Mouse (Mus musculus) Patski (cell line): ENCODE measurements around the gene Cphx1. TPM values are rescaled to one million over a fixed set of nuclear protein-coding genes. Genes with fewer than 3 reads are reported as not detected.
"Not testable (repeated sequence)": the region's sequence is repeated elsewhere in the genome, so short reads cannot be mapped to it uniquely, and the experiment has no call there.

ENCODE experiments used
- ATAC-seq: fragments of 100-300 bp; one replicate; pipeline ENCODE4 v1.8.0; 2021
- CTCF ChIA-PET: fragments of 350-600 bp; sonication (Branson Sonifier 250); formaldehyde crosslinking; loops from one replicate; lab custom pipeline; 2022; ENCODE audit warnings: inconsistent platforms; lab: Charles Lee
- POLR2A ChIA-PET: fragments of 350-600 bp; sonication (Branson Sonifier 250); formaldehyde crosslinking; loops from one replicate; lab custom pipeline; 2022; ENCODE audit warnings: antibody characterized with exemption, inconsistent platforms; lab: Charles Lee
- DNase-seq: peaks from one replicate; pipeline ENCODE4 v3.0.0-alpha.2; 2011; ENCODE audit warnings: low read depth, low spot score
- H3K27me3 ChIP-seq: fragments of 371-371 bp; one replicate; pipeline ENCODE4 v1.5.1; 2021
- in situ Hi-C: fragments of 300-500 bp; cut with MboI; formaldehyde crosslinking; loops from 3 replicates; pipeline ENCODE4 v1.11.1; 2018; ENCODE audit warnings: low pct_unique_long_range_greater_than_20kb, mixed read lengths
- polyA plus RNA-seq: library from polyadenylated mRNA; unstranded; gene quantifications from one replicate; pipeline ENCODE4 v1.2.3, GENCODE M21; 2021

Cphx1 gene
- polyA plus RNA-seq, 1 experiment from 2014 or later: 0.06 TPM

- ATAC-seq, CTCF ChIA-PET, H3K27me3 ChIP-seq, DNase-seq, in situ Hi-C loops, POLR2A ChIA-PET: not testable (repeated sequence)
Measured at GRCm38 (mm10) chr14:25979242-25979941, 41.3 kb downstream of the Cphx1 start.

GRCm38 (mm10) chr14:25981880-25982279 lies 43.8 kb downstream of the Cphx1 start:
- in situ Hi-C loops, POLR2A ChIA-PET, H3K27me3 ChIP-seq, CTCF ChIA-PET, ATAC-seq, DNase-seq: not testable (repeated sequence)

Other genes starting within 250 kb of the Cphx1 start
- gene Ppif, start 244.2 kb upstream of the Cphx1 start, polyA plus RNA-seq: 45.5 TPM
- gene Zcchc24, start 169.3 kb upstream of the Cphx1 start, polyA plus RNA-seq: 29.0 TPM
- gene Anxa11, start 96.1 kb upstream of the Cphx1 start, polyA plus RNA-seq: 54.8 TPM
- gene Plac9a, start 35.2 kb upstream of the Cphx1 start, polyA plus RNA-seq: not detected
- 7.4 TPM for gene Tmem254a, start 10.6 kb upstream of the Cphx1 start, polyA plus RNA-seq
- gene Duxbl1, start 40.3 kb downstream of the Cphx1 start, polyA plus RNA-seq: not detected
- gene Gm9780, start 104.4 kb downstream of the Cphx1 start, polyA plus RNA-seq: not detected
- gene Tmem254c, start 129.1 kb downstream of the Cphx1 start, polyA plus RNA-seq: 36.1 TPM
- not detected for gene Cphx2, start 143.2 kb downstream of the Cphx1 start, polyA plus RNA-seq
- gene Cphx3, start 144.0 kb downstream of the Cphx1 start, polyA plus RNA-seq: not detected
- not detected for gene Duxbl2, start 180.0 kb downstream of the Cphx1 start, polyA plus RNA-seq
- gene Plac9b, start 244.2 kb downstream of the Cphx1 start, polyA plus RNA-seq: not detected